Mouse (Mus musculus) kidney, postnatal 36 days (tissue): ENCODE data around the gene Litaf.
A peak's percentile ranks its signal among the peaks of the same experiment; 100 is the strongest.

Experiments used
- DNase-seq, 2 experiments: peaks; one replicate each; pipeline ENCODE4 v3.0.0; 2021 to 2022; ENCODE audit warnings: mixed read lengths in 2 of 2

Litaf gene

GRCm38 (mm10) chr16:11066029-11066832 is at the start of gene Litaf:
TSS of gene Litaf (minus strand) at chr16:11066157.
- peak; percentile 99 for DNase-seq

GRCm38 (mm10) chr16:11109198-11109740 is 43.3 kb upstream of the Litaf start:
- peak in 1 of 2 experiments; percentile 9 for DNase-seq

GRCm38 (mm10) chr16:11104905-11105304 is 38.9 kb upstream of the Litaf start:
- no peak for DNase-seq

GRCm38 (mm10) chr16:11097301-11097700 is 31.3 kb upstream of the Litaf start:
- no peak for DNase-seq

GRCm38 (mm10) chr16:11093717-11094386 is 27.9 kb upstream of the Litaf start:
- no peak for DNase-seq

GRCm38 (mm10) chr16:11092523-11092922 is 26.6 kb upstream of the Litaf start:
- DNase-seq, result no peak

- peak; percentile 48 to 58 for DNase-seq
Observed at GRCm38 (mm10) chr16:11092061-11092460, 26.1 kb upstream of the Litaf start.

GRCm38 (mm10) chr16:11090836-11091570 is 25.0 kb upstream of the Litaf start:
- no peak for DNase-seq

GRCm38 (mm10) chr16:11086856-11087588 is 21.1 kb upstream of the Litaf start:
- DNase-seq, result peak; percentile 36 to 43

GRCm38 (mm10) chr16:11086299-11086698 is 20.3 kb upstream of the Litaf start:
- no peak for DNase-seq

GRCm38 (mm10) chr16:11084181-11084580 is 18.2 kb upstream of the Litaf start:
- DNase-seq, result no peak

- DNase-seq, result no peak
Observed at GRCm38 (mm10) chr16:11078216-11078869, 12.4 kb upstream of the Litaf start.

- no peak for DNase-seq
Observed at GRCm38 (mm10) chr16:11077601-11078201, 11.7 kb upstream of the Litaf start.

- DNase-seq, result peak; percentile 35 to 53
Observed at GRCm38 (mm10) chr16:11073060-11073459, 7.1 kb upstream of the Litaf start.

- no peak for DNase-seq
Observed at GRCm38 (mm10) chr16:11072454-11072853, 6.5 kb upstream of the Litaf start.

- DNase-seq, result no peak
Observed at GRCm38 (mm10) chr16:11071887-11072286, 5.9 kb upstream of the Litaf start.

GRCm38 (mm10) chr16:11071176-11071575 is 5.2 kb upstream of the Litaf start:
- DNase-seq, result peak; percentile 35 to 63

GRCm38 (mm10) chr16:11069710-11070420 is 3.9 kb upstream of the Litaf start:
- peak; percentile 72 to 88 for DNase-seq

GRCm38 (mm10) chr16:11069271-11069670 is 3.3 kb upstream of the Litaf start:
- peak; percentile 19 to 49 for DNase-seq

GRCm38 (mm10) chr16:11068666-11069065 is 2.7 kb upstream of the Litaf start:
- DNase-seq, result no peak

GRCm38 (mm10) chr16:11066833-11067191 is 855 bp upstream of the Litaf start:
- peak; percentile 29 to 73 for DNase-seq
